Mouse (Mus musculus) heart, postnatal 0 days (tissue): Measurements from ENCODE around the gene Ggact. TPM values are rescaled to one million over a fixed set of nuclear protein-coding genes. Genes with fewer than 3 reads are reported as not detected.

Experiments
- ATAC-seq: fragments of 200-750 bp; cut with Nextera tagmentation; 2 replicates; pipeline ENCODE4 v1.8.0; 2017; ENCODE audit warnings: low read depth, moderate number of reproducible peaks, moderate library complexity; ENCODE audit not compliant: insufficient read depth
- DNase-seq: peaks from one replicate; pipeline ENCODE4 v3.0.0-alpha.2; 2016; ENCODE audit warnings: low spot score
- H3K27ac ChIP-seq: fragments of 300-500 bp; sonication (generic); 2 replicates; pipeline ENCODE4 v1.5.1; 2014; ENCODE audit warnings: low read depth, mild to moderate bottlenecking
- H3K27me3 ChIP-seq: fragments of 300-500 bp; sonication (generic); 2 replicates; pipeline ENCODE4 v1.6.1; 2014; ENCODE audit warnings: low read length, mixed read lengths; ENCODE audit not compliant: control insufficient read depth, insufficient read depth
- H3K36me3 ChIP-seq: fragments of 300-500 bp; sonication (generic); replicated peaks from 2 replicates; pipeline ENCODE4 v1.6.1; 2014; ENCODE audit warnings: low read length, mixed read lengths; ENCODE audit not compliant: control insufficient read depth, insufficient read depth
- H3K4me1 ChIP-seq: fragments of 300-500 bp; sonication (generic); 2 replicates; pipeline ENCODE4 v1.6.1; 2014; ENCODE audit warnings: antibody characterized with exemption; ENCODE audit not compliant: control insufficient read depth, insufficient read depth
- H3K4me2 ChIP-seq: fragments of 300-500 bp; sonication (generic); 2 replicates; pipeline ENCODE4 v1.6.1; 2014; ENCODE audit warnings: low read depth, mild to moderate bottlenecking, low read length, moderate library complexity
- H3K4me3 ChIP-seq: fragments of 300-500 bp; sonication (generic); 2 replicates; pipeline ENCODE4 v1.5.1; 2014; ENCODE audit warnings: low read depth, low read length
- H3K9ac ChIP-seq: fragments of 300-500 bp; sonication (generic); replicated peaks from 2 replicates; pipeline ENCODE4 v1.6.1; 2014; ENCODE audit warnings: low read depth, low read length, mixed read lengths
- H3K9me3 ChIP-seq: fragments of 300-500 bp; sonication (generic); replicated peaks from 2 replicates; pipeline ENCODE4 v1.6.1; 2016; ENCODE audit warnings: low read length; ENCODE audit not compliant: control insufficient read depth
- CTCF ChIP-seq: IDR thresholded peaks from 2 replicates; pipeline ENCODE4 v1.5.1; 2016; ENCODE audit warnings: antibody characterized with exemption, control low read depth, low read depth
- EP300 ChIP-seq: IDR thresholded peaks from 2 replicates; pipeline ENCODE4 v1.6.1; 2016; ENCODE audit warnings: antibody characterized with exemption, low read depth
- WGBS: fragments of 180-500 bp; shearing (Covaris S2); extraction: QIAGEN DNeasy Blood & Tissue Kit; methylation state at CpG from one replicate; pipeline ENCODE4 v1.1.7; 2014; 5-methylcytosine and 5-hydroxymethylcytosine counted together
- polyA plus RNA-seq: library from polyadenylated mRNA; unstranded; fragments of >200 nt; fragmentation: Nextera tagmentation; extraction: Ambion mirVana; gene quantifications from 2 replicates; pipeline ENCODE4 v1.2.1, GENCODE M21; 2015
- total RNA-seq: library from RNA; depleted of rRNA; stranded (reverse); fragments of >200 nt; gene quantifications from 2 replicates; pipeline ENCODE4 v1.2.3, GENCODE M21; 2014; ENCODE audit warnings: low replicate concordance

The Ggact gene
- total and polyA plus RNA-seq, 2 experiments from 2014 or later, result 26.7 to 52.6 TPM

DNA sequence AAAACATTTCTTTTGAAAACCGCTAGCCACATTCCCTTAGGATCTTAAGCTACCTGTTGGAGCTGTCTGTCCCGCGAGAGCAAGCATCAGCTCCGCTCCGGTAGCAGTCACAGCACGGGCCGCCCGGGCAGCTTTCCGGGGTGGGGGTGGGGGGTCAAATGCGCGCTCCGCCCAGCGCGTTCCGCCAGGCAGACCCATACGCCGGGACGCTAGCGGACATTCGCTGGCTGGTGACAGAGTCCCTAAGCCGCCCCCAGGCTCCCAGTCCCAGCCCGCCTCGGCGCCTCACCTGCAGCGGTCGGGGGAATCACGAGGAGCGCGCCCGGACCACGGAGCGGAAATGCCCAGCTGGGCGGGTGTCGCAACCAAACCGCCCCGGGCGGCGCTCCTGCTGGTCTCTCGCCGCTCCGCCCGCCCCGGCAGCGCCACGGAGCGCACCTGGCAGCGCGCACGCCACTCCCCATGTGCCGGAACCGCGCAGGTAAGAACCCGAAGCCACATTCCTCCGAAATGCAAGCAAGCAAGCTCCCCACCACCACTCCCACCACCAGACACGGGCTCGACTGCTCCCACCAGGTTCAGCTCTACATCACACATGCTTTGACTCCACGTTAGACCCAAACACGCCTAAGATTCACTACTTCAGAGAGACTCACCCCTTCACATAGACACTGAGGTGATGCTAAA lies 602 bp downstream of the Ggact start:
- Histone ChIP-seq H3K27me3 (no peaks in the 10 kb centered on the region), H3K4me1 (no peaks in the 10 kb centered on the region; the same call in 1 of the 2 replicates), H3K36me3 (no peaks in the 10 kb centered on the region; the same call in 1 of the 2 replicates), H3K9ac (peak overlapping the region; percentile 65), H3K9me3 (no peaks in the 10 kb centered on the region; the same call in 1 of the 2 replicates), H3K4me3 (peak overlapping the region; percentile 81), H3K27ac (peak overlapping the region; percentile 51; the same call in 1 of the 2 replicates), H3K4me2 (peak overlapping the region; percentile 79)
- ATAC-seq (peak; percentile 87), DNase-seq (peak; percentile 66)
- WGBS, result under 1% methylated on average over 56 of the region's 58 CpGs
- no peak for TF ChIP-seq EP300
- TF ChIP-seq CTCF, result no peak

DNA sequence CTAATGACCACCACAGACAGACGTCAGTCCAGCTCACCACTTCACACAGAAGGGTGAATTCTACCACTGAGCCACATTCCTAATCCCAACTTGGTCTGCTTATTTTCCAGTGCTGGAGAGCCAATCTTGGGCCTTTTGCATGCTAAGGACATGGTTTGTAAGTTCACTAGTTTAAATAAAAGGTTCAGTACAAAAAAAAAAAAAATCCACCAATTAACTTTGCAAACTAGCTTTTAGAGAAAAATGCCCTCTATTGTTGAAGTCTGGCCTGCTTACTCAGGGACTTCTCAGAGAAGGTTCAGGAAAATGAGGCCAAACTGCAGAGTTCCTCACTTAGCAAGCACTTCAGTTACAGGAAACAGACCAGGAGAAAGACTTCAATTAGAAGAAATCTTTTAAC lies 1.4 kb downstream of the Ggact start:
- H3K9ac ChIP-seq, result peak overlapping the region; percentile 65
- H3K27me3 ChIP-seq, result no peaks in the 10 kb centered on the region
- no peaks in the 10 kb centered on the region; the same call in 1 of the 2 replicates for H3K4me1 ChIP-seq
- no peaks in the 10 kb centered on the region; the same call in 1 of the 2 replicates for H3K36me3 ChIP-seq
- no peak for ATAC-seq
- TF ChIP-seq EP300, result no peak
- TF ChIP-seq CTCF, result no peak
- H3K4me2 ChIP-seq, result peak overlapping the region; percentile 79
- H3K9me3 ChIP-seq, result no peaks in the 10 kb centered on the region; the same call in 1 of the 2 replicates
- no peak for DNase-seq
- WGBS, result 77% methylated on average over 1 of the region's 1 CpGs
- H3K4me3 ChIP-seq, result peak overlapping the region; percentile 81
- no peak overlapping the region for H3K27ac ChIP-seq

DNA sequence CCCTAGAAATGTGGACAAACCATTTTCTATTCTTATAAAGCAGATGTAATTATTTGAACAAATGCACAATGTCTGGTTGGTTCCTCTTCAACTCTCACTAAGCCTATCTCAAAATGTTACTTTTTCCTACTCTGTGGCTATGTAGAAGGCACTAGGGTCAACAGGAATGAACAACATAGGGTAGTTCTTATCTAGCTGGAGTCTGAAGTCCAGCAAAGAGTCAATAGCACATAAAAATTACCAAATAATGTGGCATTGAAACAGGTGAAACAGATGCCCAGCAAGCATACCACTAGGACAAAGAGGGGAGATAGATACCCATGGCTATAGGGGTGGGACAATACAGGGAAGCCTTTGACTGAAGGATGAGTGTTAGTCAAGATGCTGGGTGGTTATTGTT lies 2.3 kb downstream of the Ggact start:
- no peak for ATAC-seq

DNA sequence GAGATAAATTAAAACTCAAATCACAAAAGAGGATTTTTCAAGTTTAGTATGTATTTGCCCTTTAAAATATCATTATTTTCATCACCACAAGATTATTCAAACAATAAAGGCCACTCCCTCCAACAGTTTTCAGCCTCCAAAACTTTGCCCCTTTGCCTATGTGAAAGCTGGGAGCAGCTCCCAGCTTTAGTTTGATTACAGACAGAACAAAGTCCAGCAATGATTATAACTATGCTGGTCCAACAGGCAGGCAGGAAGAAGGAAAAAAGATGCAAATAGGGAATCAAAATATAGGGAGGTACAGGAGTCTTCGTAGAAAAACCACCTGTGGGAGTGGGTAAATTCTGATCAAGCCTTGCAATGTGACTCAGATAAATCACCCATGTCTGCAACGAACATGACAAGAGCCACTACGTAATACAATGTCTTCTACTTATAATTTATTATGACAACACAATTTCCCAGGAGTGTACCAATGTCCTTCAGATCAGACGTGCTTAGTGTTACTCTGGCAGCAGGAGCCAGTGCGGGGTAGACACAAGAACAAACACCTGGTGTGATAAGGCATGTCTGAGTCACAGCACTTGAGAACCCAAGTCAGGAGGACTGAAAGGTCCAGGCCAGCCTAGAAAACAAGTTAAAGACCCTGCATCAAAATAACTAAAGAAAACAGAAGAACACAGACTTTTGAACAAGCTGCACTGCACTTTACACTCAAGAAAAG lies 4.0 kb downstream of the Ggact start:
- ATAC-seq, result no peak

More for the DNA sequence above, 2.3 kb downstream of the Ggact start:
- Histone ChIP-seq H3K27me3 (no peaks in the 10 kb centered on the region), H3K27ac (no peak overlapping the region), H3K4me2 (no peak overlapping the region), H3K9ac (no peak overlapping the region), H3K36me3 (no peaks in the 10 kb centered on the region; the same call in 1 of the 2 replicates), H3K4me3 (no peak overlapping the region), H3K9me3 (no peaks in the 10 kb centered on the region; the same call in 1 of the 2 replicates), H3K4me1 (no peaks in the 10 kb centered on the region; the same call in 1 of the 2 replicates)
- no peak for DNase-seq
- TF ChIP-seq EP300, result no peak
- no peak for TF ChIP-seq CTCF

DNA sequence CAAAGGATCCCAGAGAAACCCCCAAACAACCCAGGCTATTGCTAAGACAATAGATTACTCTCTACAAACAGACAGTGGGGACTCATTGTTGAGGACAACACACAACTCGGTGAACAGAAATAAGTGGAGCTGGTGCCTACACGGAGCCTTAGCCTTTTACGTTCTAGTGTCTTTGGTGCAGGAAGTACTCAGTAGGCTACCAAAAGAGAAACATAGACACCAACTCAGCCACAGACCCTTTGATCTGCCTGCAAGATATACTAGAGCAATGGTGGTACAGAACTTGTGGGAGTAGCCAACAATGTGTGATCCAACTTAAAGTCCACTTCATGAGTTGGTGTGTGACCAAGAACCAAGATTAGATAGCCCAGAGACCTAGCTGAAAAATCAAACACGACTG lies 5.5 kb downstream of the Ggact start:
- H3K4me2 ChIP-seq, result no peak overlapping the region

More for the DNA sequence above, 4.0 kb downstream of the Ggact start:
- Histone ChIP-seq H3K4me3 (no peak overlapping the region), H3K27me3 (no peaks in the 10 kb centered on the region), H3K27ac (no peak overlapping the region), H3K9me3 (no peaks in the 10 kb centered on the region; the same call in 1 of the 2 replicates), H3K9ac (no peak overlapping the region), H3K36me3 (no peaks in the 10 kb centered on the region; the same call in 1 of the 2 replicates), H3K4me2 (no peak overlapping the region), H3K4me1 (no peaks in the 10 kb centered on the region; the same call in 1 of the 2 replicates)
- DNase-seq, result no peak
- no peak for TF ChIP-seq EP300
- TF ChIP-seq CTCF, result no peak
- 58% methylated on average over 5 of the region's 5 CpGs for WGBS

More for the DNA sequence above, 5.5 kb downstream of the Ggact start:
- Histone ChIP-seq H3K9ac (no peak overlapping the region), H3K4me3 (no peak overlapping the region), H3K9me3 (no peaks in the 10 kb centered on the region; the same call in 1 of the 2 replicates), H3K36me3 (no peaks in the 10 kb centered on the region; the same call in 1 of the 2 replicates), H3K27me3 (no peaks in the 10 kb centered on the region), H3K27ac (no peak overlapping the region), H3K4me1 (peaks cover 3% of the 10 kb centered on the region; the same call in 1 of the 2 replicates)
- WGBS, result 91% methylated on average over 4 of the region's 4 CpGs
- DNase-seq (no peak), ATAC-seq (no peak)
- TF ChIP-seq EP300, result no peak
- no peak for TF ChIP-seq CTCF
